Mouse (Mus musculus) kidney, embryonic 16.5 days (tissue): ENCODE measurements at regions not wholly inside any gene's neighbourhood (a gene's known extent, or its start where the extent isn't known, plus 50 kb on each side); places are given as distances from the start of the nearest gene placed in this dataset.
A peak's percentile ranks its signal among the peaks of the same experiment; 100 is the strongest.

ENCODE experiments used
- ATAC-seq: fragments of 200-750 bp; cut with Nextera tagmentation; 2 replicates; pipeline ENCODE4 v1.8.0; 2017; ENCODE audit warnings: moderate TSS enrichment; ENCODE audit not compliant: low FRiP score, low TSS enrichment
- H3K27ac ChIP-seq: fragments of 300-500 bp; sonication (generic); 2 replicates; pipeline ENCODE4 v1.5.1; 2014; ENCODE audit warnings: low read length
- H3K27me3 ChIP-seq: fragments of 300-500 bp; sonication (generic); 2 replicates; pipeline ENCODE4 v1.6.1; 2014; ENCODE audit warnings: low read length, control low read depth, mixed read lengths; ENCODE audit not compliant: insufficient read depth
- H3K36me3 ChIP-seq: fragments of 300-500 bp; sonication (generic); 2 replicates; pipeline ENCODE4 v1.6.1; 2014; ENCODE audit warnings: low read length, control low read depth, mixed read lengths; ENCODE audit not compliant: insufficient read depth
- H3K4me1 ChIP-seq: fragments of 300-500 bp; sonication (generic); 2 replicates; pipeline ENCODE4 v1.6.1; 2014; ENCODE audit warnings: low read length, control low read depth, mixed read lengths; ENCODE audit not compliant: insufficient read depth
- H3K4me2 ChIP-seq: fragments of 300-500 bp; sonication (generic); replicated peaks from 2 replicates; pipeline ENCODE4 v1.6.1; 2014; ENCODE audit warnings: low read depth, low read length
- H3K4me3 ChIP-seq: fragments of 300-500 bp; sonication (generic); 2 replicates; pipeline ENCODE4 v1.5.1; 2014; ENCODE audit warnings: mild to moderate bottlenecking, low read length
- H3K9ac ChIP-seq: fragments of 300-500 bp; sonication (generic); replicated peaks from 2 replicates; pipeline ENCODE4 v1.6.1; 2014; ENCODE audit warnings: low read length
- H3K9me3 ChIP-seq: fragments of 300-500 bp; sonication (generic); 2 replicates; pipeline ENCODE4 v1.6.1; 2016; ENCODE audit warnings: low read length, control low read depth
- WGBS: fragments of 180-500 bp; shearing (Covaris S2); extraction: QIAGEN DNeasy Blood & Tissue Kit; methylation state at CpG from one replicate; pipeline ENCODE4 v1.1.7; 2014; 5-methylcytosine and 5-hydroxymethylcytosine counted together

GRCm38 (mm10) chr13:28557032-28557570 lies 299.8 kb downstream of the Gm11361 start:
- WGBS: 73% methylated on average over 4 of the region's 4 CpGs
- no peak overlapping the region for H3K9ac ChIP-seq
- peaks cover 25% of the 10 kb centered on the region for H3K4me1 ChIP-seq
- H3K36me3 ChIP-seq: no peaks in the 10 kb centered on the region
- ATAC-seq: no peak
- H3K27ac ChIP-seq: no peak overlapping the region; the same call in 1 of the 2 replicates
- H3K9me3 ChIP-seq: no peaks in the 10 kb centered on the region
- H3K4me2 ChIP-seq: no peak overlapping the region
- no peak overlapping the region for H3K4me3 ChIP-seq
- no peaks in the 10 kb centered on the region for H3K27me3 ChIP-seq

DNA sequence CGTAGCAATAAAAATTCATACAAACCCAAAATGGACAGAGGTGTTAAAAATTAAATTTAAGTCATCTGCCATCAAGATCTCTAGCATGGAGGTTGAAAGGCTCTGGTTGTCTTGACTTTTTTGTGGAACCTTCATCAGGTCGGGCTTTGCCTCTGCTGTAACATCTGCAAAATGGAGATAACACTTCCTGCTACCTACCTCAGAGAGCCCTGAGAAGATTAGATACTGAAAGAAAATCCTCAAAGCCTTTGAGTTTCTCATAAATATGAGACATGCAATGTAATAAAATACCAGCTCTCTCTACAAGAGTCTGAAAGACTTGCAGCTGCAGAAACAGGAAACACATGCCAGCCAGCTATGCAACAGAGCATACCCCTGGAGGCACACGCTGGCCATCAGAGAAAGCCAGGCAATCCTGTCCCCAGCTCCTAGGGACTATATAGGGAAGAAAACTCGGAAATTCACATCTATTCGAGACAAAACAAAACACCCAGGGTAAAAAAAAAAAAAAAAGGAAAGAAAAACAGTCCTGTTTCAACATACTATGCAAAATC lies 299.1 kb downstream of the Gm11361 start:
- H3K9me3 ChIP-seq: no peaks in the 10 kb centered on the region
- no peak overlapping the region for H3K4me2 ChIP-seq
- 39% methylated on average over 5 of the region's 5 CpGs for WGBS
- no peak overlapping the region for H3K9ac ChIP-seq
- H3K36me3 ChIP-seq: no peaks in the 10 kb centered on the region
- H3K27me3 ChIP-seq: no peaks in the 10 kb centered on the region
- ATAC-seq: no peak
- peaks cover 25% of the 10 kb centered on the region for H3K4me1 ChIP-seq
- no peak overlapping the region for H3K4me3 ChIP-seq
- no peak overlapping the region; the same call in 1 of the 2 replicates for H3K27ac ChIP-seq

GRCm38 (mm10) chr13:28554143-28554830 lies 297.0 kb downstream of the Gm11361 start:
- H3K27me3 ChIP-seq: no peaks in the 10 kb centered on the region
- no peaks in the 10 kb centered on the region for H3K36me3 ChIP-seq
- peaks cover 25% of the 10 kb centered on the region for H3K4me1 ChIP-seq
- ATAC-seq: no peak
- no peaks in the 10 kb centered on the region for H3K9me3 ChIP-seq
- WGBS: 55% methylated on average over 12 of the region's 12 CpGs
- no peak overlapping the region for H3K4me3 ChIP-seq
- H3K27ac ChIP-seq: no peak overlapping the region
- no peak overlapping the region for H3K4me2 ChIP-seq
- H3K9ac ChIP-seq: no peak overlapping the region

GRCm38 (mm10) chr13:28552974-28553750 lies 295.8 kb downstream of the Gm11361 start:
- no peak for ATAC-seq
- peak overlapping the region; percentile 41; the same call in 1 of the 2 replicates for H3K27ac ChIP-seq
- WGBS: 57% methylated on average over 10 of the region's 10 CpGs

DNA sequence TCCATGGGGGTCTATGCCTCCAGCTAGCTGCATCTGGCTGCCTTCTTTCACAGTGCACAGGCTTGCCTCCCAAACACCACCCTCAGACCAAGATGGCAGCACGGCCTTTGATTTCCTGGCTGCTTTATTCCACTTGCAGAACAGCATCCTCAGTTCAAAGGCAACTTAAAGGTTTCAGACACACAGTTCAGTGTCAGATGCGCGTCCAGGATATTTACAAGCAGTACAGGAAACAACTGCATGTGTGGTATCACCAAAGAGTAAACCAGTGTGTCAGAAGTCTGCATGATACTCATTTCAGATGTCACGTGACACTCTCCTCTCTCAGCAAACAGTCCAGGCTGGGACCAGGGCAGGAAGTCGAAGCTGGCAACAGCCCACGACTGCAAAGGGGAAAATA lies 294.2 kb downstream of the Gm11361 start:
- Histone ChIP-seq H3K27me3 (no peaks in the 10 kb centered on the region), H3K27ac (no peak overlapping the region), H3K9ac (no peak overlapping the region), H3K4me3 (no peak overlapping the region), H3K9me3 (no peaks in the 10 kb centered on the region), H3K4me2 (no peak overlapping the region), H3K36me3 (no peaks in the 10 kb centered on the region), H3K4me1 (peaks cover 20% of the 10 kb centered on the region)
- WGBS: 72% methylated on average over 6 of the region's 6 CpGs
- 0 out of 2 replicates have a peak, but pooled peaks have one; percentile 39 for ATAC-seq

More at GRCm38 (mm10) chr13:28552974-28553750, 295.8 kb downstream of the Gm11361 start:
- Histone ChIP-seq H3K36me3 (no peaks in the 10 kb centered on the region), H3K9me3 (no peaks in the 10 kb centered on the region), H3K4me1 (peaks cover 25% of the 10 kb centered on the region), H3K27me3 (no peaks in the 10 kb centered on the region), H3K9ac (no peak overlapping the region), H3K4me2 (no peak overlapping the region), H3K4me3 (no peak overlapping the region)

DNA sequence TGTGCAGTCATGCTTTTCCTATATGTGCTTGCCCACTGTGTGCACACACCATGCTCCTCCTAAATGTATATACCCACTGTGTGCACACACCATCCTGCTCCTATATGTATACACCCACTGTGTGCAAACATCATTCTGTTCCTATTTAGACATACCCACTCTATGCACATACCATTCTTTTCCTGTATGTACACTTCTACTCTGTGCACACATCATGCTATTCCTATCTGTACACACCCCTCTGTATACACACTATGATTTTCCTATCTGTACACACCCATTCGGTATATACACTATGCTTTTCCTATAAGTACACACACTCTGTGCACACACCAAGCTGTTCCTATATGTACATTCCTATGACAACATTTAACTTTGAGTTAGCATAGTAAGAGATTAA lies 288.5 kb downstream of the Gm11361 start:
- H3K4me1 ChIP-seq: peaks cover 39% of the 10 kb centered on the region
- H3K27ac ChIP-seq: peak overlapping the region; percentile 92; the same call in 1 of the 2 replicates
- no peak overlapping the region for H3K9ac ChIP-seq
- no peaks in the 10 kb centered on the region for H3K27me3 ChIP-seq
- H3K4me3 ChIP-seq: no peak overlapping the region
- H3K36me3 ChIP-seq: no peaks in the 10 kb centered on the region
- peak; percentile 20 for ATAC-seq
- H3K4me2 ChIP-seq: no peak overlapping the region
- 0 out of 2 replicates have a peak, but pooled peaks cover 3% of the 10 kb centered on the region for H3K9me3 ChIP-seq
- WGBS: 83% methylated on average over 1 of the region's 1 CpGs

GRCm38 (mm10) chr13:28545337-28545736 lies 288.0 kb downstream of the Gm11361 start:
- Histone ChIP-seq H3K4me2 (no peak overlapping the region), H3K27me3 (no peaks in the 10 kb centered on the region), H3K36me3 (no peaks in the 10 kb centered on the region), H3K4me3 (no peak overlapping the region), H3K9ac (no peak overlapping the region), H3K27ac (peak overlapping the region; percentile 92), H3K9me3 (0 out of 2 replicates have a peak, but pooled peaks cover 3% of the 10 kb centered on the region), H3K4me1 (peaks cover 39% of the 10 kb centered on the region)
- peak; percentile 93 for ATAC-seq
- WGBS: 27% methylated on average over 2 of the region's 2 CpGs

DNA sequence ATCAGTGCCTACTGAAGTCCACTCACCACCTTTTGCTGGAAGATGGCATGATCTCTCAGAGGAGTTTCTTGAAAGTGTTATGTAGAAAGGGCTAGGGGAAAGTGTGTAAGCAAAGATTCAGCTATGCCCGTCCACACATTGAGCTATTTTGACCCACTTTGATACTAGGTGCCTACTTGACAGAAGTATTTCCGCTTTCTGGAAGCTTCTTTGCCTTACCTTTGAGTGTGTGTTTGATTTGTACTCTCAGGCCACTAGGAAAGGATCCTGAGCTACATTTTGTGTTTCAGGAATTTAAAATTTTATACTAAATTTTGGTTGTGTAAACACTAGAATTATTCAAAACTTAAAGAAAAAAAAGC lies 287.5 kb downstream of the Gm11361 start:
- Histone ChIP-seq H3K36me3 (no peaks in the 10 kb centered on the region), H3K9ac (no peak overlapping the region), H3K27me3 (no peaks in the 10 kb centered on the region), H3K4me3 (no peak overlapping the region), H3K27ac (peak overlapping the region; percentile 92), H3K4me1 (peaks cover 39% of the 10 kb centered on the region), H3K4me2 (peak overlapping the region; percentile 40), H3K9me3 (0 out of 2 replicates have a peak, but pooled peaks cover 3% of the 10 kb centered on the region)
- ATAC-seq: no peak
- WGBS: 51% methylated on average over 2 of the region's 2 CpGs

GRCm38 (mm10) chr13:28544003-28544818 lies 286.9 kb downstream of the Gm11361 start:
- Histone ChIP-seq H3K4me1 (peaks cover 39% of the 10 kb centered on the region), H3K27me3 (no peaks in the 10 kb centered on the region), H3K27ac (peak overlapping the region; percentile 92), H3K9me3 (0 out of 2 replicates have a peak, but pooled peaks cover 3% of the 10 kb centered on the region), H3K4me2 (peak overlapping the region; percentile 40), H3K4me3 (peak overlapping the region; percentile 13; the same call in 1 of the 2 replicates), H3K9ac (no peak overlapping the region; the same call in 1 of the 2 replicates), H3K36me3 (no peaks in the 10 kb centered on the region)
- ATAC-seq: peak; percentile 95
- WGBS: 27% methylated on average over 17 of the region's 17 CpGs
